Mouse (Mus musculus): Measurements from ENCODE around the gene Tiam1. TPM values are rescaled to one million over a fixed set of nuclear protein-coding genes. Genes with fewer than 3 reads are reported as not detected.
A peak's percentile ranks its signal among the peaks of the same experiment; 100 is the strongest.

The Tiam1 gene
- total RNA-seq, 2 experiments from 2014 or later = 58.8 to 64.4 TPM

GRCm38 (mm10) chr16:90145244-90145643 lies 1.7 kb upstream of the Tiam1 start:
- DNase-seq = no peak

GRCm38 (mm10) chr16:90144541-90144940 lies 972 bp upstream of the Tiam1 start:
- peak; percentile 15 for DNase-seq
- intact Hi-C loops (cut with DNase I) = no loop called here

More at GRCm38 (mm10) chr16:90145244-90145643, 1.7 kb upstream of the Tiam1 start:
- intact Hi-C loops (cut with DNase I) = no loop called here

GRCm38 (mm10) chr16:90143416-90143759 lies 181 bp downstream of the Tiam1 start:
- intact Hi-C loops (cut with DNase I) = no loop called here
- DNase-seq = no peak

GRCm38 (mm10) chr16:90142574-90143415 lies 774 bp downstream of the Tiam1 start:
- intact Hi-C loops (cut with DNase I) = no loop called here
- peak; percentile 70 for DNase-seq

- peak; percentile 18 for DNase-seq
- intact Hi-C loops (cut with DNase I) = no loop called here
Measured at GRCm38 (mm10) chr16:90142247-90142573, 1.4 kb downstream of the Tiam1 start.

GRCm38 (mm10) chr16:90141556-90141955 lies 2.0 kb downstream of the Tiam1 start:
- intact Hi-C loops (cut with DNase I) = no loop called here
- no peak for DNase-seq

GRCm38 (mm10) chr16:90140571-90140970 lies 3.0 kb downstream of the Tiam1 start:
- intact Hi-C loops (cut with DNase I) = no loop called here
- no peak for DNase-seq

- intact Hi-C loops (cut with DNase I) = no loop called here
- DNase-seq = no peak
Measured at GRCm38 (mm10) chr16:90139696-90140095, 3.9 kb downstream of the Tiam1 start.

- no peak for DNase-seq
- intact Hi-C loops (cut with DNase I) = no loop called here
Measured at GRCm38 (mm10) chr16:90138151-90138550, 5.4 kb downstream of the Tiam1 start.

GRCm38 (mm10) chr16:90137175-90137574 lies 6.4 kb downstream of the Tiam1 start:
- intact Hi-C loops (cut with DNase I) = no loop called here
- DNase-seq = no peak

GRCm38 (mm10) chr16:90135580-90135979 lies 8.0 kb downstream of the Tiam1 start:
- DNase-seq = no peak
- intact Hi-C loops (cut with DNase I) = no loop called here

GRCm38 (mm10) chr16:90134351-90134750 lies 9.2 kb downstream of the Tiam1 start:
- intact Hi-C loops (cut with DNase I) = no loop called here
- no peak for DNase-seq

- intact Hi-C loops (cut with DNase I) = no loop called here
- DNase-seq = no peak
Measured at GRCm38 (mm10) chr16:90132816-90133215, 10.8 kb downstream of the Tiam1 start.

- intact Hi-C loops (cut with DNase I) = no loop called here
- no peak for DNase-seq
Measured at GRCm38 (mm10) chr16:90132331-90132730, 11.2 kb downstream of the Tiam1 start.

GRCm38 (mm10) chr16:90128817-90129587 lies 14.6 kb downstream of the Tiam1 start:
- no peak for DNase-seq
- intact Hi-C loops (cut with DNase I) = no loop called here

GRCm38 (mm10) chr16:90128361-90128760 lies 15.2 kb downstream of the Tiam1 start:
- DNase-seq = no peak
- intact Hi-C loops (cut with DNase I) = no loop called here

GRCm38 (mm10) chr16:90125318-90126314 lies 18.0 kb downstream of the Tiam1 start:
- intact Hi-C loops (cut with DNase I) = no loop called here
- no peak for DNase-seq

- intact Hi-C loops (cut with DNase I) = no loop called here
Measured at GRCm38 (mm10) chr16:90123091-90123490, 20.5 kb downstream of the Tiam1 start.

GRCm38 (mm10) chr16:90122439-90122838 lies 21.1 kb downstream of the Tiam1 start:
- intact Hi-C loops (cut with DNase I) = no loop called here
- no peak for DNase-seq

More at GRCm38 (mm10) chr16:90123091-90123490, 20.5 kb downstream of the Tiam1 start:
- peak; percentile 22 for DNase-seq

GRCm38 (mm10) chr16:90121799-90122198 lies 21.8 kb downstream of the Tiam1 start:
- peak; percentile 19 for DNase-seq
- intact Hi-C loops (cut with DNase I) = no loop called here

GRCm38 (mm10) chr16:90119969-90120368 lies 23.6 kb downstream of the Tiam1 start:
- DNase-seq = no peak
- intact Hi-C loops (cut with DNase I) = no loop called here
